Mouse (Mus musculus): ENCODE results near the gene Neu2. TPM values are rescaled to one million over a fixed set of nuclear protein-coding genes. Genes with fewer than 3 reads are reported as not detected.

The Neu2 gene
- polyA plus RNA-seq, 1 experiment from 2014 or later = not detected

- no peak for ATAC-seq (ENCODE audit: insufficient number of reproducible peaks, insufficient read depth, low FRiP score, low TSS enrichment, low read depth)
- Histone ChIP-seq H3K36me3 (no peaks in the 10 kb centered on the region), H3K4me2 (peak overlapping the region; percentile 7; the same call in 1 of the 2 replicates), H3K4me3 (peak overlapping the region; percentile 17), H3K27me3 (no peaks in the 10 kb centered on the region), H3K4me1 (0 out of 2 replicates have a peak, but pooled peaks cover 3% of the 10 kb centered on the region), H3K27ac (no peak overlapping the region), H3K9me3 (no peaks in the 10 kb centered on the region), H3K9ac (no peak overlapping the region)
- WGBS = 74% methylated on average over 6 of the region's 6 CpGs
Measured at GRCm38 (mm10) chr1:87620693-87621092, 111.0 kb downstream of the Neu2 start.

DNA sequence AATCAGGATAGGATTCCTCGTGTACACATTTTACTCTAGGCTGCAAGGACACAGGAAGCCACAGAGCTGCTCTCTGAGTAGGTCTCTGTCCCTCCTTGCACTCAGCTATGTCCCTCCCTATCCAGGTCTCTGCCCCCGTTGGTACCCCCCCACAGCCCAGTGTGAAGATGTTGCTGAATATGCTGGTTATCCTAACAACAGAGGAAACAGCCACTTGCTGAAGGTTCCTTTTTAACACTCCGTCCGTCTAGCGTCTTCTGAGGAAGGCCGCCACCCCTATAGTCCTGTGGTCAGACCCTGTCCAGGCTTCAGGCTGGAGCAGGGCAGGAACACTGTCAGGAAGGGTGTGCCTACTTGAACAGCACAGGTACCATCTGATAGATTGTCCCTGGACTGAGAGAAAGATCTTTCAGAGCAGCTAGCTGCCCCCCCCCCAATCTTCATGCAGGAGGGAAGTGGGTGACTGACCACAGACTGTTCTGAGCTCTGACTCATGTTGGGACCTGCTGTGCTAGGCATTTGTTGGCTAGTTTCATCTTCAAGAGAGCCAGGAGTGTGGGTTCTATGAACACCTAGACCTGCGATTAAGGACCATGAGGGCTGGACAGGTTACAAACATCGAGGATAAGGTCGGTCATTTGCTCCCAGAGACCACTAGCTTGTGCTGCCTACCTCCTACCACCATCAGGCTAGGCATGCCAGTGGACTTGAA is 111.6 kb downstream of the Neu2 start:
- 0 out of 2 replicates have a peak, but pooled peaks cover 3% of the 10 kb centered on the region for H3K4me1 ChIP-seq
- H3K36me3 ChIP-seq = no peaks in the 10 kb centered on the region
- WGBS = 84% methylated on average over 9 of the region's 9 CpGs
- no peak for ATAC-seq (ENCODE audit: insufficient number of reproducible peaks, insufficient read depth, low FRiP score, low TSS enrichment, low read depth)
- H3K27ac ChIP-seq = no peak overlapping the region
- no peaks in the 10 kb centered on the region for H3K27me3 ChIP-seq
- H3K9ac ChIP-seq = no peak overlapping the region
- no peaks in the 10 kb centered on the region for H3K9me3 ChIP-seq
- H3K4me3 ChIP-seq = peak overlapping the region; percentile 17; the same call in 1 of the 2 replicates
- peak overlapping the region; percentile 11; the same call in 1 of the 2 replicates for H3K4me2 ChIP-seq

DNA sequence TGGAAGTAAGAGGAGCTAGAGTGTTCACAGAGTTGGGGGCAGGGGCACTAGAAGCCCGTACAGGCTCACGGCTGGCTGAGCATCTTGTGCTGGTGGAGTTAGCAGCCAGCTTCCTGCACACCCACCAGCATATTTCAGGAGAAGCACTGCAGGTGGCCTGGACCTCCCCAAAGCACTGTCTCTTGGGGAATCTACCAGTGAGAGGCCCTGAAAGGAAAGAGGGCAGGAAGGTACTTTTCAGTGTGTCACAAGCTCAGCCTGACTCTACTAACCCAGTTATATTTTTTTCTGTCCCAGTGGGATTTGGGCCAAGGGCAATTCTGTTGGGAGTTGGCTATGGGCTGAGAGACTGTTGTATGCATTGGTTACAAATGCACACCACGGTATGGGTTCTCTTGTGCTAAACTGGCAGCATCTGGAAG is 112.2 kb downstream of the Neu2 start:
- H3K4me2 ChIP-seq = peak overlapping the region; percentile 11; the same call in 1 of the 2 replicates
- H3K36me3 ChIP-seq = no peaks in the 10 kb centered on the region
- no peak overlapping the region for H3K9ac ChIP-seq
- H3K27me3 ChIP-seq = no peaks in the 10 kb centered on the region
- no peaks in the 10 kb centered on the region for H3K9me3 ChIP-seq
- WGBS = 66% methylated on average over 3 of the region's 3 CpGs
- H3K27ac ChIP-seq = no peak overlapping the region
- no peak for ATAC-seq (ENCODE audit: insufficient number of reproducible peaks, insufficient read depth, low FRiP score, low TSS enrichment, low read depth)
- H3K4me3 ChIP-seq = no peak overlapping the region
- 0 out of 2 replicates have a peak, but pooled peaks cover 3% of the 10 kb centered on the region for H3K4me1 ChIP-seq

GRCm38 (mm10) chr1:87623977-87624666 is 114.4 kb downstream of the Neu2 start:
- Histone ChIP-seq H3K4me3 (no peak overlapping the region), H3K27ac (no peak overlapping the region), H3K9ac (no peak overlapping the region), H3K36me3 (no peaks in the 10 kb centered on the region), H3K9me3 (no peaks in the 10 kb centered on the region), H3K27me3 (no peaks in the 10 kb centered on the region), H3K4me1 (0 out of 2 replicates have a peak, but pooled peaks cover 5% of the 10 kb centered on the region), H3K4me2 (no peak overlapping the region)
- WGBS = 86% methylated on average over 1 of the region's 1 CpGs
- ATAC-seq (ENCODE audit: insufficient number of reproducible peaks, insufficient read depth, low FRiP score, low TSS enrichment, low read depth) = no peak

DNA sequence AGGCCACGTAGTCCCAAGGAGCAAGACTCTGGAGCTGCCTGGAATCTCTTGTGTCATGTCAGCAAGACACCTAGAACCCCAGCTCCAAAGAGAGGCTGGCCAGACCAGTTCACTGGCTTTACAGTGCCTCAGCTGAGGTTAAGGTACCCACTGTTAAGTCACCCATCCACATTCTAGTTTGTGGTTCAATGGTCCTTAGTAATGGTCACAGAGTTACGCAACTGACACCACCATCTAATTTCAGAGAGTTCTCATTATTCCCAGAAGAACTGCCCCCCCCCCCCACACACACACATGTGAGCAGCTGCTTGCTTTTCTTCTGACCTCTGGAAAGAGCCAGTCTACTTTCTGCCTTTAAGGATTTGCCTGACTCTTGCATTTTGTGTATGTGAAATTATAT is 115.1 kb downstream of the Neu2 start:
- no peaks in the 10 kb centered on the region for H3K27me3 ChIP-seq
- no peaks in the 10 kb centered on the region for H3K36me3 ChIP-seq
- H3K4me1 ChIP-seq = 0 out of 2 replicates have a peak, but pooled peaks cover 5% of the 10 kb centered on the region
- H3K4me2 ChIP-seq = no peak overlapping the region
- no peak overlapping the region for H3K9ac ChIP-seq
- no peak for ATAC-seq (ENCODE audit: insufficient number of reproducible peaks, insufficient read depth, low FRiP score, low TSS enrichment, low read depth)
- no peak overlapping the region for H3K27ac ChIP-seq
- H3K4me3 ChIP-seq = no peak overlapping the region
- no peaks in the 10 kb centered on the region for H3K9me3 ChIP-seq
- 76% methylated on average over 2 of the region's 2 CpGs for WGBS

- no peak overlapping the region for H3K9ac ChIP-seq
- no peak overlapping the region for H3K4me2 ChIP-seq
- 0 out of 2 replicates have a peak, but pooled peaks cover 5% of the 10 kb centered on the region for H3K4me1 ChIP-seq
- H3K9me3 ChIP-seq = no peaks in the 10 kb centered on the region
- H3K27me3 ChIP-seq = no peaks in the 10 kb centered on the region
- no peak for ATAC-seq (ENCODE audit: insufficient number of reproducible peaks, insufficient read depth, low FRiP score, low TSS enrichment, low read depth)
- no peaks in the 10 kb centered on the region for H3K36me3 ChIP-seq
- H3K27ac ChIP-seq = no peak overlapping the region
- WGBS = 87% methylated on average over 6 of the region's 6 CpGs
- no peak overlapping the region for H3K4me3 ChIP-seq
Measured at GRCm38 (mm10) chr1:87625254-87626025, 115.8 kb downstream of the Neu2 start.

GRCm38 (mm10) chr1:87626344-87626743 is 116.7 kb downstream of the Neu2 start:
- Histone ChIP-seq H3K27me3 (no peaks in the 10 kb centered on the region), H3K4me1 (0 out of 2 replicates have a peak, but pooled peaks cover 5% of the 10 kb centered on the region), H3K36me3 (no peaks in the 10 kb centered on the region), H3K27ac (no peak overlapping the region), H3K4me2 (no peak overlapping the region), H3K9me3 (no peaks in the 10 kb centered on the region), H3K9ac (no peak overlapping the region), H3K4me3 (no peak overlapping the region)
- WGBS = 38% methylated on average over 2 of the region's 2 CpGs
- no peak for ATAC-seq (ENCODE audit: insufficient number of reproducible peaks, insufficient read depth, low FRiP score, low TSS enrichment, low read depth)

DNA sequence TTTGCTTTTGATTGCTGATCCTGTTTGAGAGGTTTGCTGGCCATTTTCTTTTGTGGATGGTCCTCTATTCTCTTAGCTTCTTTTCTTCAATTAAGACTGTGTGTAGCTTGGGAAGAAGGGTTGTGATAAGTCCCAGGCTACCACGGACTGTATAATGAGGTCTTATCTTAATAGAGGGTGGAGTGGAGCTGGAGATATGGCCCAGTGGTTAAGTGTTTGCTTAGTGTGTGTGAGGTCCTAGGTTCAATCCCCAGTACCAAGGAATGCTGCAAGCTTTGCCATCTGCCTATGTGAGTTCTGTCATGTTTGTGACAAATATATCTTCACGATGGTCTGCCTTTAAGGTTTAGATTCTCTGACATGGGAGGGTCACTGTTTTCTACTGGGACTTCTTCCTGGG is 118.4 kb downstream of the Neu2 start:
- Histone ChIP-seq H3K4me1 (0 out of 2 replicates have a peak, but pooled peaks cover 2% of the 10 kb centered on the region), H3K27me3 (no peaks in the 10 kb centered on the region), H3K9ac (no peak overlapping the region), H3K9me3 (no peaks in the 10 kb centered on the region), H3K36me3 (no peaks in the 10 kb centered on the region), H3K27ac (no peak overlapping the region), H3K4me2 (no peak overlapping the region), H3K4me3 (no peak overlapping the region)
- 74% methylated on average over 2 of the region's 2 CpGs for WGBS
- no peak for ATAC-seq (ENCODE audit: insufficient number of reproducible peaks, insufficient read depth, low FRiP score, low TSS enrichment, low read depth)

DNA sequence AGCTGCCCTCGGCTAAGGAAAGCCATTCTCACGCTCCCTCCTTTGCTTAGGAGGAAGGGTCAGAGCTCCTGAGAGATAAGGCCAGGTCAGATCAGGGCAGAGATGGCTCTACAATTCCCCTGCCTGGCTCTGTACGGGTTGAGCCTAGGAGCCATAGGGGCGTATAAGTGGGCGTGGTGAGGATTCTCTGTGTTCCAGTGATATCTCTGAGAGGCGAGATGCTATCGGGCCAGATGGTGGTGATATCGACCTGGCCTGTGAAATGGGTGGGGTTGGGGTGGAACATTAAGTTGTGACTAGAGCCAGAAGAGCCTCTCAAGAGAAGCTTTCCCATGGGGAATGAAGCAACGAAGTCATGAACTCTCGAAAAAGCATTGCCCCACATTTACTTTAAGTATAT is 121.9 kb downstream of the Neu2 start:
- no peak for ATAC-seq (ENCODE audit: insufficient number of reproducible peaks, insufficient read depth, low FRiP score, low TSS enrichment, low read depth)
- no peaks in the 10 kb centered on the region for H3K9me3 ChIP-seq
- no peak overlapping the region for H3K4me3 ChIP-seq
- H3K4me1 ChIP-seq = 0 out of 2 replicates have a peak, but pooled peaks cover 2% of the 10 kb centered on the region
- no peaks in the 10 kb centered on the region for H3K36me3 ChIP-seq
- no peaks in the 10 kb centered on the region for H3K27me3 ChIP-seq
- no peak overlapping the region for H3K27ac ChIP-seq
- 82% methylated on average over 10 of the region's 10 CpGs for WGBS
- H3K9ac ChIP-seq = no peak overlapping the region
- H3K4me2 ChIP-seq = no peak overlapping the region

- Histone ChIP-seq H3K4me2 (no peak overlapping the region), H3K27ac (no peak overlapping the region), H3K9me3 (no peaks in the 10 kb centered on the region), H3K36me3 (no peaks in the 10 kb centered on the region), H3K4me3 (no peak overlapping the region), H3K4me1 (0 out of 2 replicates have a peak, but pooled peaks cover 1% of the 10 kb centered on the region), H3K27me3 (no peaks in the 10 kb centered on the region), H3K9ac (no peak overlapping the region)
- 67% methylated on average over 6 of the region's 6 CpGs for WGBS
- no peak for ATAC-seq (ENCODE audit: insufficient number of reproducible peaks, insufficient read depth, low FRiP score, low TSS enrichment, low read depth)
Measured at GRCm38 (mm10) chr1:87632163-87632562, 122.5 kb downstream of the Neu2 start.

- Histone ChIP-seq H3K9ac (no peak overlapping the region), H3K27ac (no peak overlapping the region), H3K27me3 (no peaks in the 10 kb centered on the region), H3K9me3 (no peaks in the 10 kb centered on the region), H3K36me3 (no peaks in the 10 kb centered on the region), H3K4me1 (no peaks in the 10 kb centered on the region), H3K4me3 (no peak overlapping the region), H3K4me2 (no peak overlapping the region)
- WGBS = 87% methylated on average over 12 of the region's 12 CpGs
- ATAC-seq (ENCODE audit: insufficient number of reproducible peaks, insufficient read depth, low FRiP score, low TSS enrichment, low read depth) = no peak
Measured at GRCm38 (mm10) chr1:87636716-87637117, 127.0 kb downstream of the Neu2 start.
